Mouse (Mus musculus) layer of hippocampus, adult 18-20 months (tissue): Measurements from ENCODE around the gene Atf6b. TPM values are rescaled to one million over a fixed set of nuclear protein-coding genes. Genes with fewer than 3 reads are reported as not detected.

Experiments used
- DNase-seq, 2 experiments: peaks; one replicate each; pipeline ENCODE4 v3.0.0; 2022; ENCODE audit warnings: low spot score in 2 of 2
- total RNA-seq, 2 experiments: library from RNA; stranded (reverse); gene quantifications; 2 replicates each; pipeline ENCODE4 v1.2.3; 2021

Gene Atf6b
- total RNA-seq, 2 experiments from 2014 or later: 83.4 to 95.0 TPM

DNA sequence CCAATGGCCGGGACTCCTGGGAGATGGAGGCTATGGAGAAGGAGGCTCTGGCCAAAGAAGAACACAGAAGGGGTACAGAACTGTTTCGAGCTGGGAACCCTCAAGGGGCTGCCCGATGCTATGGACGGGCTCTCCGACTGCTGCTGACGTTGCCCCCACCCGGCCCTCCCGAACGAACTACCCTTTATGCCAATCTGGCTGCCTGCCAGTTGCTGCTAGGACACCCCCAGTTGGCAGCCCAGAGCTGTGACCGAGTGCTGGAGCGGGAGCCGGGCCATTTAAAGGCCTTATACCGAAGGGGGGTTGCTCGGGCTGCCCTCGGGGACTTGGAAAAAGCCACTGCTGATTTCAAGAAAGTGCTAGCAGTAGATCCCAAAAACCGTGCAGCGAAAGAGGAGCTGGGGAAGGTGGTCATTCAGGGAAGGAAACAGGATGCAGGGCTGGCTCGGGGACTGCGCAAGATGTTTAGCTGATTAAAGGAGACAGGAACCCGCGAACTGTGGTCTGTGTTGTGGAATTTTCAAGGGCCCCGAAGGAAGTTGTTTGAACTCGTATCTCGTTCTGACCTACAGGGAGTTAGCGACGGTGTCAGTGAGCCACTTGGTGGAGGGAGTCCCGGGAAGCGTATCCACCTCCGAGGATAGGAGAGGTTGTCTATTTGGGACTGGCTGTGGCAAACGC lies 975 bp upstream of the Atf6b start:
- no peak for DNase-seq

DNA sequence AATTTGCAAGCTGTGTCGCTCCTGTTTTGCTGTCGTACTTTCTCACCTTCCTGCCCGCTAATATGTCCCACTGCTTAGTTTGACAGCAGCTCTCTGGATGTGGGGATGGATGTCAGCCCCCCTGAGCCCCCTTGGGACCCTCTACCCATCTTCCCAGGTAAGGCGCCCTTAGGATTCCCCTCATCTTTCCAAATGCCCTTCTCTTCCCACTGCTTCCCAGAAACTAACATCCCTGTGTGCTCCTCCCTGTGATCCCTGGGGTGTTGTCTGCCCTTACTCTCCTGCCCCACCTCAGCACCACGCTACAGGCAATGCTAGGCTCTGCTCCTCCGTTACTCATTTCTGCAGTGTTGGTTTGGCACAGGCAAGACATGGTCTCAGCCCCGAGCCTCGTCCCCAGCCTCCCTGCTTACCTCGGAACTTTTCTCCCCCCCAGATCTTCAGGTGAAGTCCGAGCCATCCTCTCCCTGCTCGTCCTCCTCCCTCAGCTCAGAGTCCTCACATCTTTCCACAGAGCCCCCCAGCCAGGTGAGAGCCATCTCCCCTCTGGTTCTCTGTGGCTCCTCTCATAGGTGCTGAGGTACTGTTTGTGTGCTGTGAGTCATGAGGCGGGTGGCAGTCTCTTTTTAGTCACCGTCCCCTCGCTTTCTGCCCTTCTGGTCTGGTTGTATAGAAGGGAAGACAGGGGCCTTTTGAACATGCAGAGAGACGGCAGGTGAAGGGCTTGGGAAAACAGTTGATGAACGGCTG lies 1.4 kb downstream of the Atf6b start:
- DNase-seq: no peak

DNA sequence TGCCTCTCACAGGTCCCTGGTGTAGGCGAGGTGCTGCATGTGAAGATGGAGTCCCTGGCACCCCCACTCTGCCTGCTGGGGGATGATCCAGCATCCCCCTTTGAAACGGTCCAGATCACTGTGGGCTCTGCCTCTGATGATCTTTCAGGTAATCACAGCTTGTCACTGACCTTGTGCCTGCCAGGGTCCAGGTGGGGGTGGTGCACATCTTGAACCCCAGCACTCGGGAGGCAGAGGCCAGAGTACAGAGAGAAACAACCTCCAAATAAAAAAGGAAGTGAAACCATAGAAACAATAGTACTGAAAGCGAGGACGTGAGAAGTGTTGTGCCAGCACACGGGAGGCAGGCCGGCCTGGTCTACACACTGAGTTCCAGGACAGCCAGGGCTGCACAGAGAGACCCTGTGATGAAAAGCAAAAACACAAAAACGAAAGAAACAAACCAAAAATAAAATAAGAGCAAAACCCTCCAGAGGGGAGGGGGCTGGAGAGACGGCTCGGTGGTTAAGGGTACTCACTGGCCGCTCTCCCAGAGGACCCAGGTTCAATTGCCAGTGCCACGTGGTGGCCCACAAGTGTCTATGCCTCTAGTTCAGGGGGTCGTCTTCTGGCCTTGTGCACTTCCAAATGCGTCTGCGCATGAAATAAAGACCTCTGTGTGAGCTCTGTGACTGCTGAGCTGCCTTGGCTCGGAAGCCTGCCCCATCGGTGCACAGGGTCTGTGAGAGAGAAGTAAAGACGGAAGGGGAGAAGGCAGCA lies 2.3 kb downstream of the Atf6b start:
- DNase-seq: no peak

GRCm38 (mm10) chr17:34650781-34651180 lies 3.8 kb downstream of the Atf6b start:
- no peak for DNase-seq

- peak in 1 of 2 experiments; percentile 83 for DNase-seq
These were observed 4.7 kb downstream of the Atf6b start for GRCm38 (mm10) chr17:34651507-34652221.

- peak in 1 of 2 experiments; percentile 39 for DNase-seq
These were observed 5.6 kb downstream of the Atf6b start for GRCm38 (mm10) chr17:34652546-34652945.

GRCm38 (mm10) chr17:34652985-34653384 lies 6.0 kb downstream of the Atf6b start:
- no peak for DNase-seq

- peak in 1 of 2 experiments; percentile 70 for DNase-seq
These were observed 6.9 kb downstream of the Atf6b start for GRCm38 (mm10) chr17:34653746-34654285.

GRCm38 (mm10) chr17:34654392-34654791 lies 7.4 kb downstream of the Atf6b start:
- no peak for DNase-seq

- DNase-seq: peak in 1 of 2 experiments; percentile 3
These were observed 8.2 kb downstream of the Atf6b start for GRCm38 (mm10) chr17:34655160-34655559.

DNA sequence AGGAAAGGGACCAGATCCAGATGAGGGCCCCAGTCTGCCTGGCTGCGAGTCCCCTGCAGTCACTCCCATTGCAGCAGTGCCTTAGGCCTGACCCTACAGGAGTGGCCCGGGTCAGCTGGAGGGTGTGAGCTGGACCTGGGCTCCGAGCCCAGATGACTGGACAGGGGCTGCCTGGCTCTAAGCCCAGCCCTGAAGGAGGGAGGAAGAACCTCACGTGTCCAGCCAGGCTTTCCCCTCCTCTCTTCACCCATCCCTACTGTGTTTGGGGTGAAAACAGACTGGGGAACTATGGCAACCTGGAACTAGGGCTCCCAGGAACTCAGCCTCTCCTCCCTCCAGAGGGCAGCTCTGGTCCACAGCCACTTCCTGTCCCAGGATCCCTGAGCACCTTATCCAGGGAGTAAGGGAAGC lies 8.6 kb downstream of the Atf6b start:
- peak in 1 of 2 experiments; percentile 51 for DNase-seq

GRCm38 (mm10) chr17:34656666-34657065 lies 9.7 kb downstream of the Atf6b start:
- DNase-seq: no peak

DNA sequence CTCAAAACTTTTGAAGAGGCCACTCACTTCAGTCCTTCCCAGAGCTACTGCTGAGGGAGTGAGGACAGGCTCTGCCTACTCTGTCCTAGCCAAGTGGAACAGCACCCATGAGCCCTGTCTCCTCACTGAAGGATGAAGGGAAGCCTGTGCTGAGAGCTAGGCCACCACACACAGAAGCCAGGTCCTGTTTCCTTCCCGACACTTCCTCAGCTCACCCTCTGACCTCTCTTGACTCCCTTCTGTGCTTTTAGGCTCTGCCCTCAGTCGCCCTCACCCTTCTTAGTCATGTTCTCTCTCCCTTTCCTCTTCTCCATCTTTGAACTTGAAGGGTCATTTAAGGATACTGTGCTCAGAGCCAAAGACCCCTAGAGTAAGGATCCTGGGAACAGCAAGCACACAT lies 10.3 kb downstream of the Atf6b start:
- no peak for DNase-seq

DNA sequence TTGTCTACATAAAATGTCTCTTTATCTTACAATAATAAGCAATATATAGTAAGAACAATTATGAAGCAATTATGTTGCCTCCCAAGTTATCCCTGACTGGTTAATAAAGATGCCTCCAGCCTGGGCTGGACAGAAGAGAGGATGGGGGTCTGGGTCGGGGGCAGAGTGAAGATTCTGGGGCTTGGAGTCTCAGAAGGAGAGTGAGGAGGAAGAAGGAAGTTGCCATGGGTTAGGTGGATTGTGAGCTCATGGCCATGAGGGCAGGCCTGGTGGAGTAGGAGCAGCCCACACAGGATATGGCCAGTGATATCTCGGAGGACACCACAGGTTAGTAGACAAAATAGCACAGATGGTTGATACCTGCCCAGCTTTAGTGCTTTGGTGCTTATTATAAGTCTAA lies 11.2 kb downstream of the Atf6b start:
- DNase-seq: no peak

DNA sequence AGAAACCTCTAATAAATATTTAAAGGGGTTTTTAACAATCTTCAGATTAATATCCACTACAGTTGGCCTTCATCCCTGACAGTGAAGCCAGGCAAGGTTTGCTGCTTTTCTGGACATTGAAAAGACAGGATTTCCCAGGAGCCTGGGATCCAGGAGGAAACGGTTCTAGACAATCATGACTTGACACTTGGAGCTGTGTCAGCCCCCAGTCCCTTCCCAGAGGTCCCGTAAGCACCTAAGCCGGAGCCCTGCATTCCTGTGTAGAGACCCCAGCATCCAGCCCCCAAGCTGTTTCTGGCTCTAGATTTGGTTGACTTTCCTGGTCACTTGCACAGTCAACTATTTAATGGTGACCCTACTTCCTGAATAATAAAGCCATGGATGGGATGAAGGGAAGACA lies 11.6 kb downstream of the Atf6b start:
- DNase-seq: no peak

- DNase-seq: no peak
These were observed 12.4 kb downstream of the Atf6b start for GRCm38 (mm10) chr17:34659181-34659896.

GRCm38 (mm10) chr17:34659897-34660214 lies 12.9 kb downstream of the Atf6b start:
- no peak for DNase-seq

DNA sequence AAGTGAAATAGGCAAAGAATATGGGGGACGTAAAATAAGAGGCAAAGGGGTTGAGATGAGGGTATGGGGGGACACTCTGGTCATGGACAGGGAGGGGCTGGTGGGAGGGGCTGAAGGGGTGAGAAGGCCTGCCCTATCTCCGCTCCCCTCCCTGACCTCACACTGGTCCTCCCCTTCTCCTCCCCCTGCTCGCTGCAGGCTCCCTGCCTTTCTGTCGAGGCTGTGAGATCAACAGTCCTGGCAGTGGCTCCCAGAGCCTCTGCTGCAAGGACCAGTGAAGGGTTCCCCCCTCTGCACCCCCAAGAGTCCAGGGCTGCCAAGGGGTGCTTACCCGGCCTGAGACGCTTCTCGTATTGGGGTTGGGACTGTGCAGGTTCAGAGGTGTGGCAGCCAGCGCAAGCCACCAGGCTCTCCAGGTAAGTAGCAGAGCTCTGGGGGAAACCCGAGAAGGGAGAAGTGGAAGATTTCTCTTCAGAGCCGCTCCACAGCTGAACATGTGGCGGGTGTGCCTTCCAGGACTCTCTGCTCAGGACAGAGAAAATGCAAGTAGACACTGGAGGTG lies 13.4 kb downstream of the Atf6b start:
- no peak for DNase-seq

DNA sequence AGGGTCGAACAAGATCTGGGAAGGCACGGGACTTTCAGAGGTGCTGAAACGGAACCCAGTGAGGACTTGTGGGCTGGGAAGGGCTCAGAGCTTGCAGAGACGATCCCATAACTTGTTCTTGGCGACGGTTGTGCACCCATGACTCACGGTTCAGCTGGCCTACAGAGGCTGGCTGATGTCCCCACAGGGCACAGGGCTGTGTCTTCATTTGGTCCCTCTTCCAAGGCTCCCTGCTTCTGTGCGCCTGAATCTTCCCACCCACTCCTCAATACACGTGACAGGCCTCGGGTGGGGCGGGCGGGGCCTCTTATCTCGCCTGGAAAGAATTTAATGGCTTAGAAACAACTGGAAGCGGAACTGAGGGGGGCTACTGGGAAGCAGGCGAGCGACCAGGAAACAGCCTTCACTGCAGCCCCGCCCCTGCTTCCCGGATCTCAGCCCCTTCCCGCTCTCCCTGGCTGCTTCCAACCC lies 14.2 kb downstream of the Atf6b start:
- no peak for DNase-seq

GRCm38 (mm10) chr17:34662468-34662867 lies 15.5 kb downstream of the Atf6b start:
- DNase-seq: no peak
